Mouse (Mus musculus) MEL (cell line): ENCODE data around the gene Cntd1. TPM values are rescaled to one million over a fixed set of nuclear protein-coding genes. Genes with fewer than 3 reads are reported as not detected.

Experiments
- DNase-seq: peaks from one replicate; pipeline ENCODE4 v3.0.0; 2011; ENCODE audit warnings: low read depth, low spot score
- H3K27ac ChIP-seq: 2 replicates; pipeline ENCODE4 v1.5.1; 2012; ENCODE audit warnings: low read depth, mild to moderate bottlenecking, control low read depth, low read length, moderate library complexity; ENCODE audit not compliant: control insufficient read depth
- H3K27me3 ChIP-seq, 2 experiments: fragments of 150-350 bp in 1 of 2; sonication (generic) in 1 of 2; 2 replicates each; pipeline ENCODE4 v1.6.1; 2012; ENCODE audit warnings: low read length in 2 of 2, mild to moderate bottlenecking in 2 of 2, improper control_type of control experiment in 1 of 2, moderate library complexity in 1 of 2; ENCODE audit not compliant: insufficient read depth in 2 of 2, control insufficient read depth in 1 of 2
- H3K36me3 ChIP-seq, 2 experiments: 2 replicates each; pipeline ENCODE4 v1.6.1; 2012 to 2014; ENCODE audit warnings: low read length in 2 of 2, improper control_type of control experiment in 1 of 2, inconsistent platforms in 1 of 2, mild to moderate bottlenecking in 1 of 2; ENCODE audit not compliant: insufficient read depth in 2 of 2, control insufficient read depth in 1 of 2
- H3K4me1 ChIP-seq, 2 experiments: fragments of 150-350 bp in 1 of 2; sonication (generic) in 1 of 2; 2 replicates each; pipeline ENCODE4 v1.6.1; 2012; ENCODE audit warnings: low read length in 2 of 2, improper control_type of control experiment in 1 of 2, mild to moderate bottlenecking in 1 of 2; ENCODE audit not compliant: insufficient read depth in 2 of 2, control insufficient read depth in 1 of 2
- H3K4me3 ChIP-seq, 2 experiments: fragments of 150-350 bp in 1 of 2; sonication (generic) in 1 of 2; 2 replicates each; pipeline ENCODE4 v1.5.1; 2012; ENCODE audit warnings: low read depth in 2 of 2, low read length in 2 of 2, mild to moderate bottlenecking in 2 of 2, moderate library complexity in 2 of 2, control low read depth in 1 of 2, improper control_type of control experiment in 1 of 2; ENCODE audit not compliant: control insufficient read depth in 1 of 2, insufficient read depth in 1 of 2
- H3K79me2 ChIP-seq: 2 replicates; pipeline ENCODE4 v1.6.1; 2012; ENCODE audit warnings: mild to moderate bottlenecking, low read length, moderate library complexity; ENCODE audit not compliant: control insufficient read depth, poor library complexity, insufficient read depth
- H3K9ac ChIP-seq: 2 replicates; pipeline ENCODE4 v1.6.1; 2012; ENCODE audit warnings: low read depth, mild to moderate bottlenecking, control low read depth, low read length, moderate library complexity; ENCODE audit not compliant: control insufficient read depth, poor library complexity, severe bottlenecking
- H3K9me3 ChIP-seq: fragments of 150-350 bp; sonication (generic); replicated peaks from 2 replicates; pipeline ENCODE4 v1.6.1; 2012; ENCODE audit warnings: mild to moderate bottlenecking, low read length, improper control_type of control experiment, moderate library complexity; ENCODE audit not compliant: insufficient read depth
- BHLHE40 ChIP-seq: IDR thresholded peaks from 2 replicates; pipeline ENCODE4 v1.6.1; 2012; ENCODE audit warnings: low read depth, mild to moderate bottlenecking, inconsistent platforms, low read length, improper control_type of control experiment, borderline replicate concordance
- CHD1 ChIP-seq: IDR thresholded peaks from 2 replicates; pipeline ENCODE4 v1.6.1; 2012; ENCODE audit warnings: low read depth, mild to moderate bottlenecking, inconsistent platforms, low read length, improper control_type of control experiment
- CHD2 ChIP-seq: IDR thresholded peaks from 2 replicates; pipeline ENCODE4 v1.6.1; 2011; ENCODE audit warnings: low read length, improper control_type of control experiment
- CTCF ChIP-seq, 3 experiments: IDR thresholded peaks in 2 of 3; conservative IDR thresholded peaks in 1 of 3; 2 replicates each; pipeline ENCODE4 v1.5.1; 2011 to 2012; ENCODE audit warnings: low read length in 3 of 3, low read depth in 2 of 3, mild to moderate bottlenecking in 2 of 3, improper control_type of control experiment in 1 of 3, inconsistent platforms in 1 of 3, mixed read lengths in 1 of 3, moderate library complexity in 1 of 3; ENCODE audit not compliant: control insufficient read depth in 1 of 3, insufficient read depth in 1 of 3, poor library complexity in 1 of 3, severe bottlenecking in 1 of 3
- E2F4 ChIP-seq: IDR thresholded peaks from 2 replicates; pipeline ENCODE4 v1.6.1; 2011; ENCODE audit warnings: low read depth, low read length, improper control_type of control experiment, borderline replicate concordance
- ELF1 ChIP-seq: IDR thresholded peaks from 2 replicates; pipeline ENCODE4 v1.6.1; 2014; ENCODE audit warnings: low read depth, mild to moderate bottlenecking, inconsistent platforms, low read length, improper control_type of control experiment, moderate library complexity
- EP300 ChIP-seq, 2 experiments: IDR thresholded peaks; 2 replicates each; pipeline ENCODE4 v1.6.1; 2011; ENCODE audit warnings: improper control_type of control experiment in 2 of 2, low read length in 2 of 2, low read depth in 1 of 2, mild to moderate bottlenecking in 1 of 2
- ETS1 ChIP-seq: IDR thresholded peaks from 2 replicates; pipeline ENCODE4 v1.6.1; 2012; ENCODE audit warnings: low read depth, mild to moderate bottlenecking, inconsistent platforms, low read length, improper control_type of control experiment, moderate library complexity
- GATA1 ChIP-seq: IDR thresholded peaks from 2 replicates; pipeline ENCODE4 v1.6.1; 2011; ENCODE audit warnings: low read depth, low read length, improper control_type of control experiment
- JUND ChIP-seq: IDR thresholded peaks from 2 replicates; pipeline ENCODE4 v1.6.1; 2011; ENCODE audit warnings: low read depth, mild to moderate bottlenecking, improper control_type of control experiment, low read length
- MAFK ChIP-seq: IDR thresholded peaks from 2 replicates; pipeline ENCODE4 v1.6.1; 2011; ENCODE audit warnings: low read depth, mild to moderate bottlenecking, low read length, improper control_type of control experiment, borderline replicate concordance
- MAX ChIP-seq: IDR thresholded peaks from 2 replicates; pipeline ENCODE4 v1.6.1; 2011; ENCODE audit warnings: low read length, improper control_type of control experiment
- MAZ ChIP-seq: IDR thresholded peaks from 2 replicates; pipeline ENCODE4 v1.6.1; 2012; ENCODE audit warnings: low read depth, mild to moderate bottlenecking, inconsistent platforms, low read length, improper control_type of control experiment
- MXI1 ChIP-seq: IDR thresholded peaks from 2 replicates; pipeline ENCODE4 v1.6.1; 2011; ENCODE audit warnings: mild to moderate bottlenecking, low read depth, low read length, improper control_type of control experiment
- MYC ChIP-seq: IDR thresholded peaks from 2 replicates; pipeline ENCODE4 v1.6.1; 2011; ENCODE audit warnings: low read depth, mild to moderate bottlenecking, low read length, improper control_type of control experiment, moderate library complexity
- NRF1 ChIP-seq: IDR thresholded peaks from 2 replicates; pipeline ENCODE4 v1.6.1; 2014; ENCODE audit warnings: low read depth, mild to moderate bottlenecking, inconsistent platforms, low read length, improper control_type of control experiment, moderate library complexity; ENCODE audit not compliant: poor library complexity, insufficient read depth, severe bottlenecking
- POLR2AphosphoS5 ChIP-seq: IDR thresholded peaks from 2 replicates; pipeline ENCODE4 v1.6.1; 2012; ENCODE audit warnings: low read depth, borderline replicate concordance, mild to moderate bottlenecking, inconsistent platforms, low read length, moderate library complexity, mixed read lengths
- RCOR1 ChIP-seq: IDR thresholded peaks from 2 replicates; pipeline ENCODE4 v1.6.1; 2012; ENCODE audit warnings: low read depth, mild to moderate bottlenecking, inconsistent platforms, low read length, improper control_type of control experiment
- SIN3A ChIP-seq: IDR thresholded peaks from 2 replicates; pipeline ENCODE4 v1.6.1; 2012; ENCODE audit warnings: low read length, improper control_type of control experiment, inconsistent platforms
- SMC3 ChIP-seq: IDR thresholded peaks from 2 replicates; pipeline ENCODE4 v1.6.1; 2011; ENCODE audit warnings: low read depth, low read length, improper control_type of control experiment
- TAL1 ChIP-seq: IDR thresholded peaks from 2 replicates; pipeline ENCODE4 v1.6.1; 2012; ENCODE audit warnings: mild to moderate bottlenecking, inconsistent platforms, low read length, moderate library complexity, mixed read lengths
- TBP ChIP-seq: IDR thresholded peaks from 2 replicates; pipeline ENCODE4 v1.8.0; 2011; ENCODE audit warnings: low read depth, low read length, improper control_type of control experiment
- TCF12 ChIP-seq: IDR thresholded peaks from 2 replicates; pipeline ENCODE4 v1.6.1; 2014; ENCODE audit warnings: low read depth, mild to moderate bottlenecking, inconsistent platforms, low read length, improper control_type of control experiment, moderate library complexity
- UBTF ChIP-seq: IDR thresholded peaks from 2 replicates; pipeline ENCODE4 v1.6.1; 2012; ENCODE audit warnings: low read depth, mild to moderate bottlenecking, inconsistent platforms, low read length, improper control_type of control experiment, moderate library complexity, borderline replicate concordance; ENCODE audit not compliant: insufficient read depth
- ZKSCAN1 ChIP-seq: IDR thresholded peaks from 2 replicates; pipeline ENCODE4 v1.6.1; 2012; ENCODE audit warnings: low read depth, mild to moderate bottlenecking, inconsistent platforms, low read length, improper control_type of control experiment, moderate library complexity
- polyA plus RNA-seq, 2 experiments: library from polyadenylated mRNA; stranded (reverse) in 1 of 2; unstranded in 1 of 2; fragments of >175 nt in 1 of 2; fragments of >200 nt in 1 of 2; gene quantifications; 2 replicates each; pipeline versions ENCODE4 v1.2.1 to v1.2.4; 2012; ENCODE audit warnings: low replicate concordance in 2 of 2, low read depth in 1 of 2; ENCODE audit not compliant: insufficient read length in 2 of 2, insufficient read depth in 1 of 2, missing spikeins in 1 of 2
- total RNA-seq: library from RNA; depleted of rRNA; stranded (reverse); fragments of 300-350 nt; gene quantifications from 2 replicates; pipeline ENCODE4 v1.2.3, GENCODE M21; 2012

The Cntd1 gene
- total and polyA plus RNA-seq, 3 experiments: 0.84 to 2.4 TPM; not detected in 1

DNA sequence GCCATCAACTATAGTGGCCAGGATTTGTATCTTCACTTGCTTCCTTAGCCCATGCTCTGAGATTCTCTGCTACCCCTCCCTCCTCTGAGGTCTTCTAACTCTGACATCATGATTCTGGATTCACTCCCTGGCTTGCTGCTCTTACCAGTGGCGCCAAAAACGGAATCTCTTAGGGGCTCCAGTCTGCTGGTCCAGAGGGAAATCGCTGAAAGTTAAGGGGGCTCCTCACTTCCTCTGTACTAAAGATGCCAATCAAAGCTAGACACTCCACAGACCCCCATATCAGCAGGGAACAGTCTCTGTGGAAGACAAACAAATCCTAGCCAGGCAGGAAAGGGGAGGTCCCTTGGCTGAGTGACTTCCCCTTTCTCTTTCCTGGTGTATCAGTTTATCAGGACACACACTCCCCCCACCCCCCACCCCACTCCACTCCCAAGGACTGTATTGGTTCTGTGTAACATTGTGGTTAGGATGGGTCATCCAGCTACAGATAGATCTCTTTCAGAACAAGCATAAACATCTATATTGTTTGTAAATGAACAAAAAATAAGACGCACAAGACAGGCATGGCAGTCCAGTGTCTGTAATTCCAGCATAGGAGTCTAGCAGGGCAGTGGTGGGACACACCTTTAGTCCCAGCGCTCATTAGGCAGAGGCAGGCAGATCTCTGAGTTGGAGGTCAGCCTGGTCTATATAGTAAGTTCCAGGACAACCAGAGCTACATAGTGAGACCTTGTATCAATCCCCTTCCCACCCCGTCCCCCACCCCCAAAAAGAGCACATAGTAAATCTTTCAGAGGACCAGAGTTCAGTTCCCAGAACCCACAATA lies 46.6 kb upstream of the Cntd1 start:
- Histone ChIP-seq H3K4me1 (peaks cover 3 to 24% of the 10 kb centered on the region in 2 experiments; a peak in 3 of 4 replicates), H3K4me3 (no peak overlapping the region), H3K36me3 (peaks cover 0 to 14% of the 10 kb centered on the region in 2 experiments; a peak in 2 of 4 replicates), H3K27me3 (peaks cover 0 to 4% of the 10 kb centered on the region in 2 experiments; a peak in 2 of 4 replicates), H3K9ac (no peak overlapping the region), H3K9me3 (no peaks in the 10 kb centered on the region), H3K27ac (no peak overlapping the region), H3K79me2 (no peaks in the 10 kb centered on the region)
- TF ChIP-seq TAL1: peak; percentile 96
- peak; percentile 97 for TF ChIP-seq TCF12
- TF ChIP-seq ZKSCAN1: no peak
- no peak for TF ChIP-seq TBP
- TF ChIP-seq RCOR1: peak; percentile 100
- no peak for TF ChIP-seq MXI1
- TF ChIP-seq SIN3A: peak; percentile 75
- no peak for TF ChIP-seq E2F4
- peak; percentile 78; the same call in 1 of the 2 replicates for TF ChIP-seq MAFK
- peak; percentile 1; the same call in 1 of the 2 replicates for TF ChIP-seq SMC3
- TF ChIP-seq MYC: 0 out of 2 replicates have a peak, but pooled peaks have one; percentile 35
- TF ChIP-seq GATA1: peak; percentile 96
- peak; percentile 71; the same call in 1 of the 2 replicates for TF ChIP-seq BHLHE40
- peak; percentile 96 for TF ChIP-seq EP300 (IDR thresholded peaks at IDR 0.05; ENCODE audit: low read depth in 1 of 2, low read length in 2 of 2)
- no peak for TF ChIP-seq NRF1
- no peak for TF ChIP-seq POLR2AphosphoS5
- TF ChIP-seq JUND: no peak
- TF ChIP-seq CHD2: peak; percentile 41; the same call in 1 of the 2 replicates
- no peak for TF ChIP-seq CTCF (IDR thresholded peaks at IDR 0.05 in 2 of 3, conservative IDR thresholded peaks at IDR 0.05 in 1 of 3; ENCODE audit: control insufficient read depth in 1 of 3, insufficient read depth in 1 of 3, low read depth in 2 of 3, low read length in 3 of 3, poor library complexity in 1 of 3, severe bottlenecking in 1 of 3)
- TF ChIP-seq MAX: 0 out of 2 replicates have a peak, but pooled peaks have one; percentile 26
- no peak for TF ChIP-seq CHD1
- 0 out of 2 replicates have a peak, but pooled peaks have one; percentile 15 for TF ChIP-seq ELF1
- peak; percentile 81 for TF ChIP-seq MAZ
- peak; percentile 69; the same call in 1 of the 2 replicates for TF ChIP-seq ETS1
- TF ChIP-seq UBTF: no peak
- DNase-seq: peak; percentile 85
